Mouse (Mus musculus): Measurements from ENCODE around the gene Olfr535.
"Not testable (repeated sequence)": the region's sequence is repeated elsewhere in the genome, so short reads cannot be mapped to it uniquely, and the experiment has no call there.

Olfr535 gene

GRCm38 (mm10) chr7:140483916-140484315 is at the start of gene Olfr535:
Gene Olfr535 (plus strand): TSS chr7:140484216.
- DNase-seq = no peak

DNA sequence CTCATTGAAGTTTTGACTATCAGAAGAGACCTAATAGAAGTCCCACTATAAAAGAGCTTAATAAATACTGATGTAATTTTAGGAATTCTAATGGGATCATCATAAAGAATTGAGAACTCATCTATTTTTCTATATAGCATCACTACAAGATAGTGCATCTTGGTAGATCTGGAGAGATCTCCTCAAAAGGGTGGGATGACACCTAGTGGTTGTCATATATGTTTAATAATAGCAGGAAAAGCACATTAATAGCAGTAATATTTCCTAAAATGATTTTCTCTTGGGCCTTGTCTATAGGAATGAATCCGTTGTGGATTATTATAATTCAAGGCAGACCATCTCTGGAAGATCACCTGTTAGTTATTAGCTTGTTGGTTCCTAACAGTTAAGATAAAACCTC is 40.9 kb upstream of the Olfr535 start:
- no peak for DNase-seq

DNA sequence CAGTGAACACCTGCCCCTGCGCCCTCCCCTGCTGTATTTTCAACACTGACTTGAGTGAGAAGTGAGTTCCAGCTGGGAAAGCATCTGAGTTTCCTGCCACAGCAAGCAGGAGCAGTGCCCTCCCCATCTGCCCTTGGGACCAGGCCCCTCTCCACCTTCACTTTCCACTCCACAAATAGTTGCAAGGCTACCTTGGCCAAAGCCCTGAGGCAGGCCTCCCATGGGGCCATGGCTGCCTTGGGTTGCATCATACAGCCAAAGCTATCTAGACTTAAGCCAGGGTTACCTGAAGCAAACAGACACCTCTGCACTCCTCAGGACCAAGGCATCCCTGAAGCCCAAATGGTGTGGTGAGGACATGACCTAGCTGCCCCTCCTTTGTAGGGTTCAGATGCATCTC is 20.9 kb upstream of the Olfr535 start, which contains the start of gene Olfr533:
Gene Olfr533, plus strand, starts transcription at position 301 of the 400 bp plus-strand sequence.
- not testable (repeated sequence) for DNase-seq

DNA sequence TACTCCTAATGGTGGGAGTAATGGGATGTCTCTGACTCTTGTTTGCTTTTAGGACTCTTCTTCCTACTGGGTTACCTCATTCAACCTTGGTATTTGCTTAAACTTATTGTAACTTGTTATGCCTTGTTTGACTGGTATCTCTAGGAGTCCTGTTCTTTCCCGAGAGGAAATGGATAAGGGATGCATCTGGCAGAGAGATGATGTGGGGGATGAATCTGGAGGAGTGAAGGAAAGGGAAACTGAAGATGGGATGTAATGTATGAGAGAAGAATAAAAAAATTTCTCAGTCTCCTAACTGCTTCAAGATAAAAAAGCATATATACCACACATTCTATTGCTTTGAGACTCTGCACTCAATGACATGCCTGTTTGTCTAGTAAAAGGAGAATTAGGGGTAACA is 6.1 kb upstream of the Olfr535 start:
- no peak for DNase-seq

DNA sequence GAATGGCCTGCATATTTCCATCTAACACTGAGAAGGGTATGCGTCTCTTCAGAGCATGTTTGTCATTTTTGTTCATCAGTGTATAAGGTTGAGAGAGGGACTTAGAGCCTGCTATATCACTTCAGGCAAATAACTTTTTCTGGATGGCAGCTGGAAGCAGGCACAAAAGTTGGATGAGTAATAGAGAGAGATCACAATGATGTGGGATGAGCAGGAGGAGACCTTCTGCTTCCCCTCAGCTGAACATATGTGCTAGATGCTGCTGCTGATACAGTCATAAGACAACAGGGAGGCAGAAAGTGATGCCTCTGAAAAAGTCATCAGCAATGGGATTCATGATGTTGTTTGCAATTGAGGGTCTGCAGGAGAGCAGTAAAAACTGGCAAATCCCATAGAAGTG is 5.3 kb upstream of the Olfr535 start:
- DNase-seq = no peak

DNA sequence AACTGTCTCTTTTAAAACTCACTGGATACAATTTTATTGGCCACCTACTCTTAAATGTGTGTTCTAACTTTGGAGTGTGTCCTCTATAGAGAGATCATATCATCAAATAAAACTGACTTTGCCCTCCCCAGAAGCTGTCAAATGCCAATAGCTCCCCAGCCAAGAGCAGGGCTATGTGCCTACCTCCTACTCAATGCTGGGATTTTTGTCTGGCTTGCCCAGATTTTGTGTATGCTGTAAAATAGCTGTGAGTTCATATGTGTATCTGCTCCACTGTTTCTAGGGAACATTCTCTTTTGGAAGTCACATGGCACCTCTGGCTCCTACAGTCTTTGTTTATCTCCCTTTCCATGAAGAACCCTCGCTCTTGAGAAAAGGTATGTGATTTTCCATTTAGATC is 5.0 kb downstream of the Olfr535 start:
- DNase-seq = no peak

GRCm38 (mm10) chr7:140494231-140494630 is 10.2 kb downstream of the Olfr535 start:
- DNase-seq = no peak

DNA sequence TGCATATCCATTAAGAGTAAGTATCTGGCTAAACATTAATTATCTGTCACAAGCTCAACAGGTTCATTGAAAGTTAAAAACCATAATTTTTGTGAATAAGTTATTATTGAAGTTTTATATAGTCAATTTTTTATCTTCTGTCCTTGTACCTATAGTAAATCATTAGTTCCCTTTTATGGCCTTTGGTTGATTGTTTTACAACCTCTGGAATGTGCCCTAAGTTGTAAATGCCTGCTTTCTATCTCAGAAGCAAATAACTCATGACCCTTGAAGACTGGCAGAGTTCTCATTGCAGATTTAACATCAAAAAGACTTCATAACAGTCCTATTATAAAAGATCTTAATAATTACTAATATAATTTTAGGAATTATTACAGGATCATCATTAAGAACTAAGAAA is 10.7 kb downstream of the Olfr535 start:
- DNase-seq = no peak

- not testable (repeated sequence) for DNase-seq
Observed at GRCm38 (mm10) chr7:140507346-140508021, 23.5 kb downstream of the Olfr535 start, which contains the start of gene Olfr536. Gene Olfr536 (minus strand): TSS chr7:140507396.

DNA sequence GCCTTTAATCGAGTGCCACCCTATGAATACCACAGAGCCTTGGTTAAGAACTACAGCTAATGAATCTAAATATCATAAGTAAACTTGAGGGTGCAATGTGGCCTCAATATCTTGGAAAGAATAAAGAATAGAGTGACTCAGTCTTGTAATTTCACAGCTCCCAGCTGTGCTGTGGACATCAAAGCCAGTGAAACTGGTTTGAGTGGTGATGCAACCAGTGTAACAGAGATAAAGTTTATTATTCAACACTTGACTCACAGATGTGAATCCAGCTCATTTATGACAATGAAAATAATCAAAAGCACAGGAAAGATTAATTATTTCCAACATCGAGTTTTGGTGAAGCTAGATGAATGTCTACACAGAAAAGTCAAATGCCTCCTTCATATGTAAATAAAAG is 55.7 kb downstream of the Olfr535 start:
- no peak for DNase-seq

Data from thymus, postnatal 4 days (tissue).